Mouse (Mus musculus) neural tube, embryonic 13.5 days (tissue): ENCODE data around the gene Zfp809. TPM values are rescaled to one million over a fixed set of nuclear protein-coding genes. Genes with fewer than 3 reads are reported as not detected.
"Not testable (repeated sequence)": the region's sequence is repeated elsewhere in the genome, so short reads cannot be mapped to it uniquely, and the experiment has no call there.

Experiments used
- ATAC-seq: fragments of 200-750 bp; cut with Nextera tagmentation; 2 replicates; pipeline ENCODE4 v1.8.0; 2017; ENCODE audit warnings: low read depth, mild to moderate bottlenecking, moderate TSS enrichment, moderate library complexity
- H3K27ac ChIP-seq: fragments of 300-500 bp; sonication (generic); replicated peaks from 2 replicates; pipeline ENCODE4 v1.5.1; 2015; ENCODE audit warnings: moderate library complexity, mild to moderate bottlenecking, inconsistent platforms
- H3K27me3 ChIP-seq: fragments of 300-500 bp; sonication (generic); 2 replicates; pipeline ENCODE4 v1.6.1; 2015; ENCODE audit warnings: mild to moderate bottlenecking, inconsistent platforms
- H3K36me3 ChIP-seq: fragments of 300-500 bp; sonication (generic); 2 replicates; pipeline ENCODE4 v1.6.1; 2015; ENCODE audit warnings: mild to moderate bottlenecking, inconsistent platforms
- H3K4me1 ChIP-seq: fragments of 300-500 bp; sonication (generic); replicated peaks from 2 replicates; pipeline ENCODE4 v1.6.1; 2015; ENCODE audit warnings: inconsistent platforms
- H3K4me2 ChIP-seq: fragments of 300-500 bp; sonication (generic); 2 replicates; pipeline ENCODE4 v1.6.1; 2015; ENCODE audit warnings: inconsistent platforms, mild to moderate bottlenecking, moderate library complexity
- H3K4me3 ChIP-seq: fragments of 300-500 bp; sonication (generic); 2 replicates; pipeline ENCODE4 v1.5.1; 2015; ENCODE audit warnings: mild to moderate bottlenecking, inconsistent platforms
- H3K9ac ChIP-seq: fragments of 300-500 bp; sonication (generic); 2 replicates; pipeline ENCODE4 v1.6.1; 2015; ENCODE audit warnings: moderate library complexity, mild to moderate bottlenecking, inconsistent platforms
- H3K9me3 ChIP-seq: fragments of 300-500 bp; sonication (generic); 2 replicates; pipeline ENCODE4 v1.6.1; 2016; ENCODE audit warnings: inconsistent platforms
- WGBS: fragments of 180-500 bp; shearing (Covaris S2); methylation state at CpG from one replicate; pipeline ENCODE4 v1.1.7; 2015; 5-methylcytosine and 5-hydroxymethylcytosine counted together
- polyA plus RNA-seq: library from polyadenylated mRNA; unstranded; fragments of >200 nt; fragmentation: Nextera tagmentation; extraction: Ambion mirVana; gene quantifications from 2 replicates; pipeline ENCODE4 v1.2.1, GENCODE M21; 2015

Gene Zfp809
- polyA plus RNA-seq = 9.0 and 10.3 TPM in 2 replicates

DNA sequence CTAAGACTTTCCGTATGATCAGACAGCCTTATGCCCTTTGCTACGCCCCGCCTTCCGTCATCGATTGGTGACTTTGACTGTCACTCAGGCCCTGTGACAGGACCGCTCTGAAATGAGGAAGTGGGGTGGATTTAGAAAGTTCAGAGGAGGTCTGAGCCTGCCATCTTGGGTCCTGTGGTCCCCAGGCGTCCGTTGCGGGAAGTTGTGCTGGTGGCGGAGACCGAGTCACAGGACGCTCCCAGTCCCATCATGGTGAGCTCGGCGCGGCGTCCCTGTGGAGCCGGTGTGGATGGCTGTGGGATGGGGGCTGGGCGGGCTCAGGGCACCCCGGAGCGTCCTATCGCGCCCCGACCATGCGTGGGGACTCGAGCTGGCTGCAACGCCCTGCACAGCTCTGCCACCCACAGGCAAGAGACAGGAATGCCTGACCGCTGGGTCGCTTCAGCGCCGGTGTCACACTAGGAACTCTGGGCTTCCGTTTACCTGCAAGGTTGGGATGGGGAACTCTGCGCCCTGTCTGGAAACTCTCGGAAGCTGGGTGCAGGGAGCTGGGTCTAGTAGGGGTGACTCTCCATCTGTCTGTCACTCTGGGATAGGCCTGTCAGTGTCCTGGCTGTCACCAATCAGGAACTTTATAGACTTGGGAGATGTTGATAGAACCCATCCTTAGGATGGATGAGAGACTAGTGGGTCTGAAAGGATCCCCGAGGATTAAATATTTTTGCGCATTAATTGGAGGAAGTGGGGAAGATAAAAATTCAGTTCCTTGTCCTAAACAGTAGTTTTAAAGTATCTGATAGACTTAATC, at the start of gene Zfp809:
Gene Zfp809 (plus strand): TSS at position 134 of the 808 bp plus-strand sequence.
- H3K4me3 ChIP-seq = peak within 1 kb of the TSS; percentile 78
- no peaks in the 10 kb centered on the region for H3K27me3 ChIP-seq
- H3K9me3 ChIP-seq = no peaks in the 10 kb centered on the region
- peak; percentile 99 for ATAC-seq
- 3% methylated on average over 35 of the region's 35 CpGs for WGBS
- H3K4me1 ChIP-seq = peaks cover 5% of the 10 kb centered on the region; the same call in 1 of the 2 replicates
- H3K36me3 ChIP-seq = no peaks in the 10 kb centered on the region
- H3K4me2 ChIP-seq = peak within 1 kb of the TSS; percentile 69
- H3K9ac ChIP-seq = peak within 1 kb of the TSS; percentile 81
- H3K27ac ChIP-seq = peak within 1 kb of the TSS; percentile 88

DNA sequence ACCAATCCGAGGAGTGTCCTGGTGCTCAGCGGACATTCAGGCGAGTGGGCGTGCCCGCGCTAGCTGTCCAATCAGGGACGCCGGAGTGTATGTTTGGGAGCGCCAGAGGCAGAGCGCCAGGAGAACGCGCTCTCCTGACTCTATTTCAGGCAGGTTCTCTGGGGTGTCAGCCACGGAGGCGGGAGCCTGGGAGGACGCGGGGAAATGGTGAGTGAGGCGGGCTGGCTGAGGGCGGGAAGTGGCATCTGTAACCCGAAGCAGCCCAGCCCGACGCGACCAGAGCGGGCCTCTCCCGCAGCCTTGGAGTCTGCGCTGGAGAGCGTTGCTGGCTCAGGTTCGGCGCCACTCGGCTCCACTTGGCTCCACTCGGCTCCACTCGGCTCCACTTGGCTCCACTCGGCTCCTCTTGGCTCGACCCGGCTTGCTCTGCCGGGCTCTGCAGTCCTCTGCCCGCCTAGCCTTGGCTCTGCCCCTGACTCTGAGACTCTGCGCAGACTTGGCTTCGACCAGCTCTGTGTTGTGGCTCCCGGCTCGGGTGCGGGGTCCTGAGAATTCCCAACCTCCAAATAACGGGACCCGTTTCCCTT, 37.4 kb upstream of the Zfp809 start, which contains the start of gene Zfp872:
Gene Zfp872 (plus strand): TSS at position 66 of the 587 bp plus-strand sequence.
- H3K9me3 ChIP-seq = no peaks in the 10 kb centered on the region
- H3K9ac ChIP-seq = peak within 1 kb of the TSS; percentile 64
- H3K36me3 ChIP-seq = no peaks in the 10 kb centered on the region
- WGBS = 12% methylated on average over 43 of the region's 43 CpGs
- H3K4me2 ChIP-seq = peak within 1 kb of the TSS; percentile 69
- peak; percentile 84 for ATAC-seq
- H3K27me3 ChIP-seq = peaks cover 10% of the 10 kb centered on the region
- no peaks in the 10 kb centered on the region; the same call in 1 of the 2 replicates for H3K4me1 ChIP-seq
- no peak within 1 kb of the TSS for H3K27ac ChIP-seq
- H3K4me3 ChIP-seq = peak within 1 kb of the TSS; percentile 42

DNA sequence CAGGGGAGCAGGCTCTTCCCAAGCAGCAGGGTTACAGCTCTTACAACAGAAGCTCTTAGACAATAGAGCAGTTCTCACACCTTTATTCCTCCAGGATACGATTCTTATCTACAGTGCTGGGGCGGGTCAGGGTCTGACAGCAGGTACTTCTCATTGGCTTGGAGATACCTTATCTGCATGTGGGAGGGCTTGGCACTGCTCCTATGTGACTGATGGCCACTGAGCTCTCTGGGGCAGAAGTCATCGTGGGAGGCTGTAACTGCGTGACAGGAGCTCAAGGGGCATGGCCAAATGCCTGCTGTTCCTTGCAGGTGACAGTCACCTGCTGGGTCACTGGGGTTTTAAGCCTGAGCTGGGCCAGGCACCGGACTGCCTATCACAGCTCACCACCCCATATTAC, 29.1 kb upstream of the Zfp809 start:
- no peak for ATAC-seq
- Histone ChIP-seq H3K27me3 (no peaks in the 10 kb centered on the region), H3K9me3 (peaks cover 27% of the 10 kb centered on the region), H3K36me3 (0 out of 2 replicates have a peak, but pooled peaks cover 6% of the 10 kb centered on the region), H3K4me3 (no peak overlapping the region), H3K9ac (no peak overlapping the region), H3K4me2 (no peak overlapping the region), H3K27ac (no peak overlapping the region), H3K4me1 (no peaks in the 10 kb centered on the region)
- 49% methylated on average over 5 of the region's 5 CpGs for WGBS

DNA sequence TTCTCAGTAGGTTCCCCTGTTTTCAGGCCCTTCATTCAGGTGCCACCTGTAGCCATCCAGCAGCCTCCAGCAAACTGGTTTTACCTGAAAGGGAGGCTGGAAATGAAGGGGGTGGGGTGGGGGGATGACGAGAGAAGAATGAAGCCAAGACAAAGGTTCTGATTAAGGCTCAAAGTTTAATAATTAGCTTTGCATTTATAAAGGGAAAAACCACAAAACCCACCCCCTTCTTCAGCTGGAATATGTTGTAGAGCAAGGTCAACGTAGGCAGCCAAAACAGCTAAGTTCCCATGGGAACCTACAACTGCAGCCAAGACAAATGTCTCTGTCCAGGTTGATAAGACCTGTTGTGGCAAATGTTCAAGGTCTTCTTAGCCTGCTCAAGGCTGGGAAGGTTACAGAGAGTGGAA, 11.7 kb upstream of the Zfp809 start:
- Histone ChIP-seq H3K4me2 (no peak overlapping the region), H3K9ac (no peak overlapping the region), H3K27me3 (no peaks in the 10 kb centered on the region), H3K36me3 (no peaks in the 10 kb centered on the region), H3K4me3 (no peak overlapping the region), H3K9me3 (no peaks in the 10 kb centered on the region), H3K4me1 (no peaks in the 10 kb centered on the region), H3K27ac (no peak overlapping the region)
- WGBS = 70% methylated on average over 2 of the region's 2 CpGs
- ATAC-seq = no peak

DNA sequence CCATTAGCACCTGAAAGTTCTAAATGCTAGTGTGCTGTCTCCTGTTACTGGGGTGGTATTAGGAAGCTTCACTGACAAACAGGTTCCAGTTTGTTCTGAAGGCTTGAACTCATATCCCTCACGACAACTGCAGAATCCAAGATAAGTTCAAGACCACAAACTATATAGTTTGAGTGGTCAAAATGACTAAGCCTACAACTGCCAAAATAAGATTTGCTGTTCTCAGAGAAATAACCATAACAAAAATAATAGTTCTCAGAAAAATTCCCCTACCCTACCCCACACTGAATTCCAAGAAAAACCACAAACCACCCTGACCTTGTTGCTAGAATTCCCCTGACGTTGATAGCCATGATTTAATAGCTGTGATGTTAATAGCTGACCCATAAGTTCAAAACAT, 11.0 kb upstream of the Zfp809 start:
- Histone ChIP-seq H3K9ac (no peak overlapping the region), H3K27me3 (no peaks in the 10 kb centered on the region), H3K36me3 (no peaks in the 10 kb centered on the region), H3K4me2 (no peak overlapping the region), H3K9me3 (no peaks in the 10 kb centered on the region), H3K4me3 (no peak overlapping the region), H3K4me1 (no peaks in the 10 kb centered on the region), H3K27ac (no peak overlapping the region)
- no peak for ATAC-seq
- WGBS = 86% methylated on average over 2 of the region's 2 CpGs

DNA sequence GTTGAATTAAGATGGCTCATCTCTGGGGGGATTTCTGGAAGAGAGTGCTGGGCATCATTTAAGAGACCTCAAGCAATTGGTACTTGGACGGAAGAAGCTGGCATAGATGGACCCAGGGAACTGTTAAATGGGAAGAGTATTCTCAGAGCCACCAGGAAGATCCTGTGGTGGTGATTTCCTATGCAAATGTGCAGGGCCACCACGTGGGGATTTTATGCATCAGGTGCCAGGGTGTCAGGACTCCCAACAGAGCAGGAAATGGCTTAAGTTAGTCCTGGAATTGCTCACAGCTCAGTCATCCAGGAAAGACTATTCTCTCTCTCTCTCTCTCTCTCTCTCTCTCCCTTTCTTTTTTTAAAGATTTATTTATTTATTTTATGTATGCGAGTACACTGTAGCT, 8.8 kb upstream of the Zfp809 start:
- no peak overlapping the region for H3K4me2 ChIP-seq
- H3K4me3 ChIP-seq = no peak overlapping the region
- no peak overlapping the region for H3K9ac ChIP-seq
- H3K4me1 ChIP-seq = no peaks in the 10 kb centered on the region
- H3K9me3 ChIP-seq = no peaks in the 10 kb centered on the region
- H3K36me3 ChIP-seq = no peaks in the 10 kb centered on the region
- 48% methylated on average over 3 of the region's 3 CpGs for WGBS
- no peaks in the 10 kb centered on the region for H3K27me3 ChIP-seq
- H3K27ac ChIP-seq = no peak overlapping the region
- ATAC-seq = no peak

DNA sequence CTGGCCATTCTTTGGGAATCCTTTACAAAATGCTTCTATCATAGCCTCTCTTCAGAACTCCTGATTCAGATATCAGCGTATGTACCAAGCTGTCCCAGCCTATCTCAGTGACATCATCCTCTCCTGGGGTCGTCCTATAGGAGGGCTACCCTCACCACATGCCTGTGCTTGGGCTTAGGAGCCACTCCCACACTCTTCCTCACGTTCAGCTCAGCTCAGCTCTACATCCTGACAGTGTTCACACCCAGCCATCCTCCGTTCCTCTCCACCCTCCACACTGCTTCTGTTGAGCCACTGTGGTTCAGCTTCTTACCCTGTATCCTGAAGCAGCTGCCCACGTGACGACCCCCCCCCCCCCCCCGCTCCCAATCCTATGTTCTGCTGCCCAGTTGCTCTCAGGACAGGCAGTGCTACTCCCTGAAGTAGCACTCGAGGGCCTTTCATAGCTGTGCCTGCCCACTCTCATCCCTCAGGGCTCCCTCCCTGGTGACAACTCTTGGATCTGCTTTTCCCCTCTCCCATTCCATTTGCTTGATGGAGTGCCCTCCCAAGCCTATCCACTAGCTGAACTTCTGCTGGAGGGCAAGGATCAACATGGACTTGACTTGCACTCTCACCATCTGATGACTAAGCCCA, 7.5 kb upstream of the Zfp809 start:
- Histone ChIP-seq H3K9ac (no peak overlapping the region), H3K4me3 (no peak overlapping the region), H3K36me3 (no peaks in the 10 kb centered on the region), H3K27me3 (no peaks in the 10 kb centered on the region), H3K4me2 (no peak overlapping the region), H3K9me3 (no peaks in the 10 kb centered on the region), H3K4me1 (no peaks in the 10 kb centered on the region), H3K27ac (no peak overlapping the region)
- WGBS = 54% methylated on average over 8 of the region's 8 CpGs
- ATAC-seq = no peak

DNA sequence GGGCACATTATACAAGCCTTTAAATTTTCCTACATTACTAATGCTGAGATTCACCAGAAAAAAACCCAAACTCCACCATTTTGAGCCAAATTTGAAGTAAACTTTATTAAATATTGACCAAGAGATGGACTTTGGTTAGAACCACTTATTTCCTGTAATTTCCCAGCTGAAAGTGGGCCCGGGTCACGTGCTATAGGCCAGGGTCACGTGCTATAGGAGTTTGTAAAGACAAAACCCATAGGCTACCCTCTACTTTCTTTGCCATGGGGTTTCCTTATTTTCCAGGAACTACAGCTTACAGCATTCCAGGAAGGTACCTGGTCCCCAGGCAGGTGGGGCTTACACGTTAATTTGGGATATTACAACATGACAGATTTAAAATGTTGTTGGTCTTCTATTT, 1.4 kb upstream of the Zfp809 start:
- H3K9me3 ChIP-seq = no peaks in the 10 kb centered on the region
- no peak overlapping the region for H3K27ac ChIP-seq
- WGBS = 91% methylated on average over 4 of the region's 4 CpGs
- H3K36me3 ChIP-seq = no peaks in the 10 kb centered on the region
- ATAC-seq = no peak
- H3K27me3 ChIP-seq = no peaks in the 10 kb centered on the region
- no peak overlapping the region for H3K4me2 ChIP-seq
- peaks cover 5% of the 10 kb centered on the region; the same call in 1 of the 2 replicates for H3K4me1 ChIP-seq
- no peak overlapping the region for H3K4me3 ChIP-seq
- H3K9ac ChIP-seq = no peak overlapping the region

DNA sequence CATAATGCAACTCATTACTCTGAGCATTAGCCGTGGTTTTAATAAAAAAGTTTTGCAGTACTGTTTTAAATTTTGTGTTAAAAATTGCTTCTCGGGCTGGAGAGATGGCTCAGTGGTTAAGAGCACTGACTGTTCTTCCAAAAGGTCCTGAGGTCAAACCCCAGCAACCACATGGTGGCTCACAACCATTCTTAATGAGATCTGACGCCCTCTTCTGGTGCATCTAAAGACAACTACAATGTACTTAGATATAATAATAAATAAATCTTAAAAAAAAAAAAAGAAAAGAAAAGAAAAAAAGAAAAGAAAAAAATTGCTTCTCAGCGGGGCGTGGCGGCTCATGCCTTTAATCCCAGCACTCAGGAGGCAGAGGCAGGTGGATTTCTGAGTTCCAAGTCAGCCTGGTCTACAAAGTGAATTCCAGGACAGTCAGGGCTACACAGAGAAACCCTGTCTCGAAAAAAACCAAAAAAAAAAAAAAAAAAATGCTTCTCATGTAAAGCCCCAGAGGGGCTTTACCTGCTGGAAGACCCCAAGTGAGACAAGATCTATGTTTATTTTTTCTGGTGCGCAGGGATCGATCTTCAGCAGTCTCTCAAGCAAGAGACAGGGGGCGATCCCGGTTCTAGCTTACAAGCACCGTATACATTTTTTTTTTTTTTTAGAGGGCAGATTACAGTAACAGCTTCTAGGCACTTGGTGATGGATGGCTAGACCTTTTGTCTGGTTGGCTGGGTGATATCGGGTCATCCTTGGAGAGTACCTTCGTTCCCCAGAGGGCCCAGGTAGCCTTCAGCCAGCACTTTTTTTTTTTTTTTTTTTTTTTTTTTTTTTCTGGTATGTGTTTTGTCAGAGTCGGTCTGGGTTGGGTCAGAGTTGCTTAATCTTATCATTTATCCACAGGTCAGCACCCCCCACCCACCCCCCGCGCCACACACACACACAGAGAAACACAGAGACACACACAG, 694 bp upstream of the Zfp809 start:
- H3K36me3 ChIP-seq = no peaks in the 10 kb centered on the region
- H3K9ac ChIP-seq = peak overlapping the region; percentile 81
- ATAC-seq = peak; percentile 72
- no peaks in the 10 kb centered on the region for H3K9me3 ChIP-seq
- H3K4me2 ChIP-seq = peak overlapping the region; percentile 69
- H3K4me1 ChIP-seq = peaks cover 5% of the 10 kb centered on the region; the same call in 1 of the 2 replicates
- 0 out of 2 replicates have a peak overlapping the region, but pooled peaks have one; percentile 88 for H3K27ac ChIP-seq
- WGBS = 26% methylated on average over 17 of the region's 17 CpGs
- H3K4me3 ChIP-seq = peak overlapping the region; percentile 78
- no peaks in the 10 kb centered on the region for H3K27me3 ChIP-seq

DNA sequence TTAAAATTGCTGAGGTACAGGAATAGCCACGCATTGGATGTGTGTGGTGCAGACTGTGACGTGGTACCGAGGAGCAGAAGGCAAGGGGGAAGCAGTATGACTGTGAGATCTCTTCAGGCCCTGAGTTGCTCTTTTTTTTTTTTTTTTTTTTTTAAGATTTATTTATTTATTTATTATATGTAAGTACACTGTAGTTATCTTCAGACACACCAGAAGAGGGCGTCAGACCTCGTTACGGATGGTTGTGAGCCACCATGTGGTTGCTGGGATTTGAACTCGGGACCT, 817 bp downstream of the Zfp809 start:
- WGBS = 74% methylated on average over 7 of the region's 7 CpGs
- H3K27ac ChIP-seq, H3K4me1 ChIP-seq, H3K36me3 ChIP-seq, H3K27me3 ChIP-seq, ATAC-seq, H3K9me3 ChIP-seq: not testable (repeated sequence)
- Histone ChIP-seq H3K4me3 (peak overlapping the region; percentile 78), H3K4me2 (peak overlapping the region; percentile 69), H3K9ac (peak overlapping the region; percentile 81)

DNA sequence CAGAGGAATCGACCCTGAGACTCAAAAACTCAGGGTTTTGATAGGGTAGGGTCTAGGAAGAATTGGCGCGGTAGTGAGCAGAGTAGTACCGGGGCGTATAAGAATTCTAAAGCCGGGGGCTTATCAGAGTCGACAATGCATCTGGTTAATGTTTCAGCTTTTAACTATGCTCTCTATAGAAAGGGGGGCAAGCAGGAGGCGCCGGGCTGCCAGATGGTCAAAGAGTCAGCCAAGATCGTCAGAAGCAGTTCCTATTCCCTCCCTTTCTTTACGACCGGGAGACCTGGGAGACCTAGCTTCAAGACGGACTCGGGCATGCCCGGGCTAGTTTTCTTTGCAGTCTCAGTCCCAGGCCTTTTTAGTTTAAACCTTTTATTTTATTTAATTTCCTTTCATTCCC, 1.3 kb downstream of the Zfp809 start:
- Histone ChIP-seq H3K4me1 (peaks cover 5% of the 10 kb centered on the region; the same call in 1 of the 2 replicates), H3K36me3 (no peaks in the 10 kb centered on the region), H3K27me3 (no peaks in the 10 kb centered on the region), H3K4me3 (no peak overlapping the region), H3K9ac (no peak overlapping the region), H3K9me3 (no peaks in the 10 kb centered on the region), H3K27ac (no peak overlapping the region), H3K4me2 (no peak overlapping the region)
- 79% methylated on average over 15 of the region's 15 CpGs for WGBS
- ATAC-seq = no peak
